Mouse (Mus musculus): ENCODE results near the gene Folh1.
"Not testable (repeated sequence)": the region's sequence is repeated elsewhere in the genome, so short reads cannot be mapped to it uniquely, and the experiment has no call there.

Gene Folh1

DNA sequence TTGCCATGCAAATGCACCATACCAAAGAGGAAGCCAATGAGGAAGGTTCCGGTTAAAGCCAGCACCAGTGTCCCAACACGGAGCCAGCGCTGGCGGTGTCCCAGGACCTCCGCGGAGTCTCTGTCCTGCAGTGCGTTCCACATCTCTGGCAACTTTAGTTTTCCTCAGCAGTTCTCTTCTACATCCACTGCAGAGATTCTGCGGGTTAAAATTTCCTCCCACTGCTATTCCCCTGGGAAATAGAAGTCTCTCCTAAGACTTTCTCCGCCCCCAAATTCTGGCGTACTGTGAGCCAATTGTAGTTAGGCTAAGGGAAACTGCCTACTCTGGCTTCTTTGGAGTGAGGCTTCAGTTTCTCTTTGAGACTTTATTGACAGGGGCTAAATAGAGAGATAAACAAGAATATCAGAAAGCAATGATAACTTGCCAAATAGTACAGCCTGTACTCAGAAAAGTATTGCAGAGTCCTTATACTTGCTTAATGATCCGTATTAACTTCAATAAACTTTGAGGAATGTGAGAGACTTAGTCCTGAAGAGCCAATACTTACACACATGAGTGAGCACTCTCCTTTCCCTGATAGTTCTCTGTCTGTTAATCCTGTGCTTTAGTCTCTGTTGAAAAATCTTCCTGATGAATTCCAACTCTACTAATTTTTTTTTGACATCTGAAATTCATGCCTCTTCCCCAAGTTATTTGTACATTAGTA, at the start of gene Folh1:
Gene Folh1 (minus strand): TSS at position 327 of the 709 bp plus-strand sequence.
- no peak for DNase-seq

DNA sequence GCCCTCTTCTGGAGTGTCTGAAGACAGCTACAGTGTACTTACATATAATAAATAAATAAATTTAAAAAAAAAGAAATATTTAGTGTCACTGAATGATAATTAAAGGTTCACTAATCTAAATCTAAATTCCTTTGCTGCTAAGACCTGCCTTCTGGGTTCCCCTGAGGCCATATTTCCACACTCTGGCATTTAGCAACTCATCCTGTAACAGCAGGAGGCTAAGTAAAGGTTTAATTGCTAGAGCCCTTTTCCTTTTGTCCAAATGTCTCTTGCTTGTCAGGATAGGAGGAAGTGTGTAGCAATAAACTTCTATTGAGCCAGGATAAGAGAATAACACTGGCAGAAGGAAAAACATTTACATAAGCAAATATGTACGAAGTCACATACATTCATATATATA, 40.7 kb upstream of the Folh1 start:
- no peak for DNase-seq

DNA sequence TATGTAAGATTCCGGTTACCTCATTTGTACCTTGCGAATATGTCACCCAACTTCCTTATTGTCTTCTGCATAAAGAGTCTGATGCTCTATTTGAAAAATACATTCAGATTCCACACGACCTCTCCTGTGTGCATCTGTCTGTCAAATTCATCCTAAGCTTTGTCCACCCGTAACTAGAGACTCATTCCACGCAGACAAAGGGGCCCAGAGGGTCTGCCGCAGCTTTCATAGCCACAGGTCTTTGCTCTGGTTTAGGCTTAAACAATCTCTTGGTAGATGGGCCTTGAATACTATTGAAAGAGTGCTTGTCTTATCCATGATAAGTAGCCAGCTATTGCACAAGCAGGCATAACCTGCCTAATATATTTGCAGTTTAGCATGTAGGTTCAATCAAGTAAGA, 40.0 kb upstream of the Folh1 start:
- DNase-seq = not testable (repeated sequence)

DNA sequence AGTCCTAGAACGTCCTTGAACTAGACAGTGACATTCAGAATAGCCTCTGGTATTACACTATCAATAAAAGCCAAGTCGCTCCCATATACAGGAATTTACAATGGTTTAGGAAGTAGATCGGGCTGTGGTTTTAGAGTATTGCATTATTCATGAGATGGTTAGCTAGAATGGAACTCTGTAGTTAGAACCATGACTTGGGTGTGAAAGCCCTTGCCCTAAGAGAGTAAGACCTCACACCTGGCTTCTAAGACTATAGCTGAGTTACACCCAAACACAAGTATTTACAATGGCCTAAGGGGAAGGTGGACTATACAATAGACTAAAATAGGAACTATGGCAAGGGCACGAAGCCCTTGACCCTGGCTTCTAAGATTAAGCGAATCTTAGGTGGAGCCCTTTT, 39.5 kb upstream of the Folh1 start:
- not testable (repeated sequence) for DNase-seq

DNA sequence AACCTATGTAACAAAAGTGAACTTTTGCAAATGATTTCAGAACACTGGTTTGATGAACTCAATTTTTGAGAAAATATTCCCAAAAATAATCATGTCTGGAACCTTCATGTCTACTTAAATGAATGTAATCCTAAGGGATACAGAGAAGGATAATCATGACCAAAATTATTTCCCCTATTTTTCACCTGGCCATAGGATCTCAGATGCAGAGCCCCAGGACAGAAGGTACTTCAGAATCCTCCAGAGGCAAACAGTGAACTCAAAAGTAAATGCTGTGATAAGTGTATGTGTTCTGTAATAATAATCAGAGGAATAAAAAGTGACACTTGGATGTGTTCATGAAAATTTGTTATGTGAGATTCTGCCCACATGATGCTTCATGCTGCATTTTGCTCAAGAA, 19.0 kb upstream of the Folh1 start, which contains the start of gene Vmn2r77:
Gene Vmn2r77 (plus strand): TSS at position 301 of the 400 bp plus-strand sequence.
- no peak for DNase-seq

DNA sequence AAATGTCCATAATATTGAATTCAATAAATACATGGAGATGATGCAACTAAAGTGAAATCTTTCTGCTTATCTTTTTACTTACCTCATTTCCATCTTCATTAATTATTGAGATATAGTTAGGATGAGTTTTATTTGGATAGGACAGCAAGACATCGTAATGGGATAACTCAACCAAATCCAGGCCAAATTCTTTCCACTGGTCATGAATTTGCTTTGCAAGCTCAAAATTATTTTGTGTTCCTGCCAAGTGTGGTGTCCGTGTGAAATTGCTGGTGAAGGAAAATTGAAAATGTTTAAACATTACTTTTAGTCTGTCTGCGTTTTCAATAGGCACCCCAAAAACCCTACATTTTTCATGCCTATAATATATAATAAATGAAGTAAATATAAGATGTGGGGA, 4.1 kb downstream of the Folh1 start:
- DNase-seq = no peak

DNA sequence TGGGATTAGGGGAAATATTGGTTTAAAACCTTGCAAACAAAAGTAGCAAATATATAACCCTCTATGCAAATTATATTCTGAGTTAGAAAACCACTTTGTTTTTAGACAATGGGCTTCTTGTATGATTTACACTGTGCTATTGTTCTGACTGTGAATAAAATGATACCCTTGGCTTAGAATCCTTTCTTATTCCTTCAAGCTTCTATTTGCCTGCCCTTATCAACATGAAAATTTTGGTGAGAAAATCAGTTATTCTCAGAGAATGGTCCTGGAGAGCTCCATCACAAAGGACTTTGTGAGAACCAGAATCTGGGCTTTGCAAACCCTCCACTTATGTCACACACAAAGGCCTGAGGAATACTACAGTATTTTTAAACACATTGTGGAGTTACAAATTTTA, 11.1 kb downstream of the Folh1 start:
- no peak for DNase-seq

DNA sequence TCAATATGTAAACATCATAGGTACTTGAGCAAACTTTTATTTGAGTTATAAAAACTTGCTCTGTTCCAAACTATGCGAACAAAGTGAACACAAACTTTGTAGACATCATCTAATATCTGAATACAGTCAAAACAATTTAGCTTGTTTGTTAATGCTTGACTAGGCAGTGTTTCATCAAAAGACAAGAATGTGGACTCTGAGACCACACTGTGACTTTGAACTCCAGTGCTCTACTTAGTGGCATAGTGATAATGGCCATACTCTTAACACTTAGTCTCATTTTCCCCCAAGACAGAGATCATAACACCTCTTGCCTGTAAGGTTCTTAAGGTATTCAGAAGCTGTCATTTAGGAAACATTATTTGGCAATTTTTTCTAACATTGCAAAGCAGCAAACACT, 15.0 kb downstream of the Folh1 start:
- no peak for DNase-seq

DNA sequence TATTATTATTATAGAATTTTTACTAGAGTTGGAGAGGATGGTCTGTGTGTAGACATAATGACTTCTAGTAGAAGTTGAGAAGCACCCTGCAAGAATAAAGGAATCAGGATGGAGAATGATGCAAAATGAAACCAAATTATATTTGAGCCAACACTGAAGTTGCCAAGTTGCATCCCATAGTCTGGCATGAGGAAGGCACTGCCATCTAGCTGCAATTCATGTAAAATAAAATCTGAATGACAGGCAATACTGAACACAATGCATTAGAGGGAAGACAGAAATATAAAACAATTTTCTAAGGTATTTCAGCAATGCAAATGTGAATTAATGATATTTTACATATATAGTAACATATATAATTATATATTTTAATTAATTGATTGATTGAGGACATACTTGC, 50.7 kb downstream of the Folh1 start:
- DNase-seq = no peak

DNA sequence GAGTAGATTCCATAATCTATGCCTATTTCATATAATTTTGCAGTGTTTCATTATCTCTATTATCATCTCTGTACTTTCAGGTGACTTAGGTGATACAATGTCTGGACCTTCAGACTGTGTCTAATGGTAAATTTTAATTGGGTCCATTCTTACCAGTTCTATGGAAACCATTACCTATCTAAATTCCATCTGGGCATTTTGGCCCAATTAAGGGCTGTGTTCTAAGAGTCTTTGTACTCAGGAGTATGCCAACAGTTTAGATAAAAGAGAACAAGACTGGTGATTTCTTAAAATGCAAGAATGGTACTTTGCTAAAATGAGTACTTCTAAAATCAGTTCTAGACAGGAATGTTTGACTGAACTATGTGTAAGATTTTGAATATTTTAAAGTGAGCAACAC, 87.7 kb downstream of the Folh1 start, which contains the start of gene Olfr292:
Gene Olfr292 (plus strand): TSS at position 301 of the 400 bp plus-strand sequence.
- DNase-seq = no peak
